Comparison of ENCODE assay signal across 8 mouse cellular contexts in genomic region chr10:21159697-21160394, GRCm38 (mm10). TPM values are rescaled to one million over a fixed set of nuclear protein-coding genes. Genes with fewer than 3 reads are reported as not detected.
DNase-seq lines count a peak whose midpoint lies in the region.

No protein-coding gene starts in this region.

- no peaks in the 10 kb centered on the region; the same call in 1 of the 2 replicates for H3K36me3 ChIP-seq in embryonic facial prominence, embryonic 10.5 days (replicated peaks)
- peaks cover 4% of the 10 kb centered on the region; the same call in 1 of the 2 replicates for H3K36me3 ChIP-seq in midbrain, embryonic 10.5 days

- peak overlapping the region; percentile 94 for H3K27ac ChIP-seq in embryonic facial prominence, embryonic 10.5 days (replicated peaks)
- peak overlapping the region; percentile 93 for H3K27ac ChIP-seq in midbrain, embryonic 10.5 days (replicated peaks)

- intact Hi-C loops in heart, postnatal 10 days (cut with DNase I): no loop called here

- under 1% methylated on average over 44 of the region's 44 CpGs for WGBS in embryonic facial prominence, embryonic 10.5 days
- under 1% methylated on average over 44 of the region's 44 CpGs for WGBS in midbrain, embryonic 10.5 days

- peaks cover 61% of the 10 kb centered on the region for H3K27me3 ChIP-seq in embryonic facial prominence, embryonic 10.5 days (replicated peaks; ENCODE audit: low read depth, poor library complexity, severe bottlenecking)
- H3K27me3 ChIP-seq in midbrain, embryonic 10.5 days (ENCODE audit: low read depth, poor library complexity, severe bottlenecking): peaks cover 76% of the 10 kb centered on the region

- peaks cover 35% of the 10 kb centered on the region for H3K4me1 ChIP-seq in embryonic facial prominence, embryonic 10.5 days
- peaks cover 35% of the 10 kb centered on the region for H3K4me1 ChIP-seq in midbrain, embryonic 10.5 days

- H3K9me3 ChIP-seq in embryonic facial prominence, embryonic 10.5 days: no peaks in the 10 kb centered on the region
- no peaks in the 10 kb centered on the region for H3K9me3 ChIP-seq in midbrain, embryonic 10.5 days (replicated peaks)

- H3K4me3 ChIP-seq in embryonic facial prominence, embryonic 10.5 days: peak overlapping the region; percentile 82
- peak overlapping the region; percentile 86 for H3K4me3 ChIP-seq in midbrain, embryonic 10.5 days

- peak; percentile 28 to 73 for DNase-seq in adrenal gland, adult (ENCODE audit: inconsistent age in 2 of 2, low spot score in 1 of 2)
- no peak for DNase-seq in adrenal gland, adult 8-10 months
- DNase-seq in T-cell, adult 2 months (ENCODE audit: low spot score): peak; percentile 46
- DNase-seq in embryonic facial prominence, embryonic 10.5 days (ENCODE audit: low spot score): peak; percentile 65
- peak; percentile 35 to 38 for DNase-seq in heart, postnatal 10 days
- DNase-seq in layer of hippocampus, postnatal 25 days (ENCODE audit: extremely low spot score in 1 of 2, low spot score in 1 of 2): peak; percentile 7 to 19
- peak; percentile 66 for DNase-seq in midbrain, embryonic 10.5 days (ENCODE audit: low spot score)
- peak; percentile 19 to 48 for DNase-seq in spleen, adult 18-20 months

RNA-seq across cellular contexts. Expression of gene Myb, which starts 0.9 kb away (rescaled TPM):
- total RNA-seq in adrenal gland, adult 8-10 months (2022): not detected
- polyA plus RNA-seq in embryonic facial prominence, embryonic 10.5 days (2016; fragmentation: Nextera tagmentation; extraction: Ambion mirVana): 4.4 and 5.3 TPM in 2 replicates
- total RNA-seq in heart, postnatal 10 days (2021): 1 to 10 TPM in 1 of 2 experiments, under 1 TPM in 1; 0.50 to 1.2 TPM
- under 1 TPM; 0.52 to 0.89 TPM for total RNA-seq in layer of hippocampus, postnatal 25 days (2021)
- 5.1 and 6.8 TPM in 2 replicates for polyA plus RNA-seq in midbrain, embryonic 10.5 days (2016; fragmentation: Nextera tagmentation; extraction: Ambion mirVana)
